17 mouse cellular contexts compared by ENCODE assay signal in the genomic region with DNA sequence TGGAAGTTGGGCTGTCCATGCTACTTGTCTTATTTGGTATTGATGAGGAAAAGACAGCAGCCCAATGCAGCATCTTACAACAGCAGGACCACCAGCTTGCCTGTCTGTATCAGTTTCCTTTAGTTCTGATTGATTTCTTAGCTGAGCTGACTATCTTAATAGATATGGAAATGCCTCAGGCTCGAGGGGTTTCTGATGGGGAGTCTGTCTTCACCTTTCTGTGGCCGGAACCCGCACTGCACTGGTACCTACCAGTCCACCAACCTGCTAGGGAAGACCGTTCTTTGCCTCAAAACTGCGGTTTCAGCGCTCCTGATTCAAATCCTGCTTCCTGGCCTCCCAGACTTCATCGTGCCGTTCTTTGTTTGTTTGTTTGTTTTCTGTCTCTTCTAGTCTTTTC. TPM values are rescaled to one million over a fixed set of nuclear protein-coding genes. Genes with fewer than 3 reads are reported as not detected.
A peak's percentile ranks its signal among the peaks of the same experiment; 100 is the strongest.
DNase-seq lines count a peak whose midpoint lies in the region; ATAC-seq lines count a peak whose summit lies in the region.
"Had no signal": no experiment of that assay in that cellular context is flagged by ENCODE, and none has a peak within 500 bp of the region (broad histone marks: within the 10 kb centered on the region; RNA-seq: fewer than 3 reads in every experiment).

No protein-coding gene starts in this region.

- H3K4me2 ChIP-seq in forebrain, embryonic 13.5 days: peak overlapping the region; percentile 85
- peak overlapping the region; percentile 92 for H3K4me2 ChIP-seq in hindbrain, embryonic 16.5 days (ENCODE audit: low read length)
- peak overlapping the region; percentile 89 for H3K4me2 ChIP-seq in midbrain, embryonic 16.5 days (ENCODE audit: low read length)
- no peak overlapping the region for H3K4me2 ChIP-seq in liver, embryonic 11.5 days

- H3K27ac ChIP-seq in embryonic facial prominence, embryonic 10.5 days (replicated peaks): peak overlapping the region; percentile 94
- peak overlapping the region; percentile 92 for H3K27ac ChIP-seq in forebrain, embryonic 13.5 days
- no peak overlapping the region for H3K27ac ChIP-seq in hindbrain, embryonic 16.5 days (ENCODE audit: low read depth, low read length)
- no peak overlapping the region; the same call in 1 of the 2 replicates for H3K27ac ChIP-seq in midbrain, embryonic 16.5 days (ENCODE audit: low read length)
- H3K27ac ChIP-seq in liver, embryonic 11.5 days (ENCODE audit: low read depth, low read length): no peak overlapping the region
- H3K27ac ChIP-seq: kidney, postnatal 0 days had no signal

- no peaks in the 10 kb centered on the region for H3K9me3 ChIP-seq in embryonic facial prominence, embryonic 10.5 days
- no peaks in the 10 kb centered on the region for H3K9me3 ChIP-seq in forebrain, embryonic 13.5 days (replicated peaks)
- no peaks in the 10 kb centered on the region for H3K9me3 ChIP-seq in hindbrain, embryonic 16.5 days (ENCODE audit: control insufficient read depth, low read length)
- no peaks in the 10 kb centered on the region for H3K9me3 ChIP-seq in midbrain, embryonic 16.5 days (replicated peaks; ENCODE audit: control insufficient read depth, low read length, poor library complexity, severe bottlenecking)
- H3K9me3 ChIP-seq in liver, embryonic 11.5 days (ENCODE audit: control insufficient read depth, low read length): no peaks in the 10 kb centered on the region
- H3K9me3 ChIP-seq: G1E; heart, embryonic 12.5 days had no signal

- H3K4me1 ChIP-seq in embryonic facial prominence, embryonic 10.5 days: peaks cover 95% of the 10 kb centered on the region
- peaks cover 71% of the 10 kb centered on the region for H3K4me1 ChIP-seq in forebrain, embryonic 13.5 days
- H3K4me1 ChIP-seq in hindbrain, embryonic 16.5 days (ENCODE audit: control insufficient read depth, insufficient read depth, low read depth, low read length): peaks cover 19% of the 10 kb centered on the region
- H3K4me1 ChIP-seq in midbrain, embryonic 16.5 days (ENCODE audit: control insufficient read depth, insufficient read depth, low read length): peaks cover 27% of the 10 kb centered on the region
- H3K4me1 ChIP-seq in liver, embryonic 11.5 days (replicated peaks; ENCODE audit: control insufficient read depth, insufficient read depth, low read length): peaks cover 10% of the 10 kb centered on the region

- H3K4me3 ChIP-seq in embryonic facial prominence, embryonic 10.5 days: peak overlapping the region; percentile 58
- H3K4me3 ChIP-seq in forebrain, embryonic 13.5 days: no peak overlapping the region
- no peak overlapping the region for H3K4me3 ChIP-seq in hindbrain, embryonic 16.5 days (ENCODE audit: low read length)
- no peak overlapping the region for H3K4me3 ChIP-seq in midbrain, embryonic 16.5 days (ENCODE audit: low read depth, low read length)
- no peak overlapping the region for H3K4me3 ChIP-seq in liver, embryonic 11.5 days (ENCODE audit: low read depth, low read length)

- ATAC-seq in forebrain, embryonic 13.5 days: no peak
- no peak for ATAC-seq in hindbrain, embryonic 16.5 days
- ATAC-seq in midbrain, embryonic 16.5 days: no peak
- no peak for ATAC-seq in liver, embryonic 11.5 days (replicated peaks; ENCODE audit: low FRiP score)

- peaks cover 56% of the 10 kb centered on the region for H3K36me3 ChIP-seq in embryonic facial prominence, embryonic 10.5 days (replicated peaks)
- H3K36me3 ChIP-seq in forebrain, embryonic 13.5 days (ENCODE audit: poor library complexity, severe bottlenecking): peaks cover 11% of the 10 kb centered on the region; the same call in 1 of the 2 replicates
- H3K36me3 ChIP-seq in hindbrain, embryonic 16.5 days (ENCODE audit: control insufficient read depth, insufficient read depth, low read length): no peaks in the 10 kb centered on the region
- H3K36me3 ChIP-seq in midbrain, embryonic 16.5 days (ENCODE audit: control insufficient read depth, insufficient read depth, low read length): no peaks in the 10 kb centered on the region
- H3K36me3 ChIP-seq in liver, embryonic 11.5 days (ENCODE audit: control insufficient read depth, insufficient read depth, low read length): no peaks in the 10 kb centered on the region
- H3K36me3 ChIP-seq: G1E; heart, embryonic 12.5 days had no signal

- H3K27me3 ChIP-seq in embryonic facial prominence, embryonic 10.5 days (replicated peaks; ENCODE audit: low read depth, poor library complexity, severe bottlenecking): 0 out of 2 replicates have a peak, but pooled peaks cover 4% of the 10 kb centered on the region
- no peaks in the 10 kb centered on the region for H3K27me3 ChIP-seq in forebrain, embryonic 13.5 days
- H3K27me3 ChIP-seq in hindbrain, embryonic 16.5 days (replicated peaks; ENCODE audit: control insufficient read depth, insufficient read depth, low read length): no peaks in the 10 kb centered on the region; the same call in 1 of the 2 replicates
- H3K27me3 ChIP-seq in midbrain, embryonic 16.5 days (ENCODE audit: control insufficient read depth, insufficient read depth, low read depth, low read length): no peaks in the 10 kb centered on the region
- peaks cover 70% of the 10 kb centered on the region for H3K27me3 ChIP-seq in liver, embryonic 11.5 days (replicated peaks; ENCODE audit: control insufficient read depth, insufficient read depth, low read length)

- no peak for DNase-seq in embryonic facial prominence, embryonic 10.5 days (ENCODE audit: low spot score)
- no peak for DNase-seq in urinary bladder, postnatal 25 days (ENCODE audit: low spot score)
- no peak for DNase-seq in adrenal gland, postnatal 14 days
- no peak for DNase-seq in layer of hippocampus, adult 9-10 months (ENCODE audit: low spot score)
- DNase-seq in liver, embryonic 11.5 days (ENCODE audit: low spot score): no peak
- DNase-seq: cerebellum, adult 11 months; gastrocnemius, postnatal 10 days; thymus, postnatal 25 days had no signal

- 8% methylated on average over 8 of the region's 8 CpGs for WGBS in embryonic facial prominence, embryonic 10.5 days
- WGBS in forebrain, embryonic 13.5 days: 6% methylated on average over 8 of the region's 8 CpGs
- 26% methylated on average over 8 of the region's 8 CpGs for WGBS in hindbrain, embryonic 16.5 days
- 13% methylated on average over 8 of the region's 8 CpGs for WGBS in midbrain, embryonic 16.5 days
- WGBS in liver, embryonic 11.5 days: 15% methylated on average over 8 of the region's 8 CpGs

- H3K9ac ChIP-seq in forebrain, embryonic 13.5 days: peak overlapping the region; percentile 70; the same call in 1 of the 2 replicates
- H3K9ac ChIP-seq in hindbrain, embryonic 16.5 days (ENCODE audit: low read depth, low read length): no peak overlapping the region
- H3K9ac ChIP-seq in midbrain, embryonic 16.5 days (ENCODE audit: low read depth, low read length): no peak overlapping the region
- H3K9ac ChIP-seq in liver, embryonic 11.5 days (ENCODE audit: low read depth, low read length): no peak overlapping the region

RNA-seq across cellular contexts. Expression of a gene that starts 20.9 kb away (rescaled TPM):
- polyA plus RNA-seq in embryonic facial prominence, embryonic 10.5 days (2016; fragmentation: Nextera tagmentation; extraction: Ambion mirVana): 167 and 281 TPM in 2 replicates
- polyA plus RNA-seq in forebrain, embryonic 13.5 days (2015; fragmentation: Nextera tagmentation; extraction: Ambion mirVana): 13.2 and 16.0 TPM in 2 replicates
- polyA plus RNA-seq in hindbrain, embryonic 16.5 days (2015; fragmentation: Nextera tagmentation; extraction: Ambion mirVana): 4.4 and 9.0 TPM in 2 replicates
- 8.7 and 9.1 TPM in 2 replicates for polyA plus RNA-seq in midbrain, embryonic 16.5 days (2015; fragmentation: Nextera tagmentation; extraction: Ambion mirVana)
- 1.2 and 1.4 TPM in 2 replicates for total RNA-seq in adrenal gland, postnatal 14 days (2021)
- 4.8 and 5.5 TPM in 2 replicates for polyA plus RNA-seq in liver, embryonic 11.5 days (2014; fragmentation: Nextera tagmentation; extraction: Ambion mirVana)
- total RNA-seq: common myeloid progenitor, adult 5-6 weeks; liver, adult 2 months had no signal
- polyA plus RNA-seq: C2C12; G1E; liver, adult 2 months had no signal

RNA-seq across cellular contexts. Expression of a gene that starts 33.3 kb away (rescaled TPM):
- polyA plus RNA-seq in embryonic facial prominence, embryonic 10.5 days (2016; fragmentation: Nextera tagmentation; extraction: Ambion mirVana): 8.2 and 8.3 TPM in 2 replicates
- polyA plus RNA-seq in forebrain, embryonic 13.5 days (2015; fragmentation: Nextera tagmentation; extraction: Ambion mirVana): 5.1 and 6.1 TPM in 2 replicates
- polyA plus RNA-seq in hindbrain, embryonic 16.5 days (2015; fragmentation: Nextera tagmentation; extraction: Ambion mirVana): 7.7 and 8.3 TPM in 2 replicates
- 8.5 and 9.0 TPM in 2 replicates for polyA plus RNA-seq in midbrain, embryonic 16.5 days (2015; fragmentation: Nextera tagmentation; extraction: Ambion mirVana)
- total RNA-seq in adrenal gland, postnatal 14 days (2021): 15.2 and 17.3 TPM in 2 replicates
- 7.3 and 7.5 TPM in 2 replicates for polyA plus RNA-seq in liver, embryonic 11.5 days (2014; fragmentation: Nextera tagmentation; extraction: Ambion mirVana)

Comparison
In these comparisons a context has a peak if more than half of its experiments do, and no peak if none do; other contexts are left out.
1. H3K27ac ChIP-seq: peak in embryonic facial prominence, embryonic 10.5 days (single experiment) and forebrain, embryonic 13.5 days (single experiment); none in hindbrain, embryonic 16.5 days (single experiment), midbrain, embryonic 16.5 days (single experiment) and liver, embryonic 11.5 days (single experiment).